Mouse (Mus musculus) thymus, adult 2 months (tissue): ENCODE data around the gene Tcam1.

Experiments used
- CTCF ChIP-seq: fragments of 200-500 bp; IDR thresholded peaks from 2 replicates; pipeline ENCODE4 v1.5.1; 2012; ENCODE audit warnings: mild to moderate bottlenecking, control low read depth, low read length, moderate library complexity, borderline replicate concordance; ENCODE audit not compliant: control insufficient read depth, poor library complexity, insufficient read depth; ENCODE audit errors: extremely low read depth
- POLR2A ChIP-seq: fragments of 200-500 bp; IDR thresholded peaks from 2 replicates; pipeline ENCODE4 v1.6.1; 2012; ENCODE audit warnings: mild to moderate bottlenecking, low read length, control low read depth, moderate library complexity; ENCODE audit not compliant: control insufficient read depth, poor library complexity, insufficient read depth; ENCODE audit errors: extremely low read depth

DNA sequence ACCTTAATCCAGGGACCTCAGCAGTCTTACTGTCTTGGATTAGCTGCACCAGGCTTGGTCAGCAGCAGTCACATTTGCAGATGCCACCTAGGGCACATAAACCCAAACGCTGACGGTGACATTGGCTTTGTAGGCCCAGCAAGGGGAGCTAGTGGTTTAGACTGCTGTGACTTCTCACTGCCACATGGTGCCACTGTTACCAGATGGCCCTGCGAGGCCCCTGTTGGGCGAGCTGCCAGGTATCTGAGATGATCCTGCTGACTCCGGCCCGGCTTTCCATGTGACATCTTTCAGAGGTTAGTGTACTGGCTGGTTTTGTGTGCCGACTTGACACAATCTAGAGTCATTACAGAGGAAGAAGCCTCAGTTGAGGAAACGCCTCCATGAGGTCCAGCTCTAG, 12.9 kb downstream of the Tcam1 start:
- TF ChIP-seq CTCF (0 out of 2 replicates have a peak, but pooled peaks have one; percentile 18), POLR2A (no peak)
